Mouse (Mus musculus) left cerebral cortex, adult 2 months (tissue): ENCODE results near the gene Zfp385c. TPM values are rescaled to one million over a fixed set of nuclear protein-coding genes. Genes with fewer than 3 reads are reported as not detected.
"Not testable (repeated sequence)": the region's sequence is repeated elsewhere in the genome, so short reads cannot be mapped to it uniquely, and the experiment has no call there.

Experiments
- DNase-seq, 2 experiments: peaks; one replicate each; pipeline ENCODE4 v3.0.0; 2021 to 2022; ENCODE audit warnings: low spot score in 2 of 2, mixed read lengths in 1 of 2; ENCODE audit errors: extremely low spot score in 1 of 2
- H3K27ac ChIP-seq: fragments of 200-600 bp; 2 replicates; pipeline ENCODE4 v1.8.1; 2022
- H3K4me3 ChIP-seq: fragments of 200-600 bp; 2 replicates; pipeline ENCODE4 v1.8.1; 2022
- CTCF ChIP-seq: fragments of 200-600 bp; IDR thresholded peaks from 2 replicates; pipeline ENCODE4 v1.8.1; 2022; ENCODE audit warnings: antibody characterized with exemption, mild to moderate bottlenecking, moderate library complexity
- intact Hi-C: fragments of 180-260 bp; cut with DNase I; formaldehyde crosslinking; loops from one replicate; pipeline ENCODE4 v1.15.1; 2025
- total RNA-seq, 2 experiments: library from RNA; stranded (reverse); gene quantifications; 2 replicates each; pipeline ENCODE4 v1.2.3; 2021

Zfp385c gene
- total RNA-seq, 2 experiments from 2014 or later, result 0.16 to 0.26 TPM

- peak within 1 kb of the TSS; percentile 86 for H3K4me3 ChIP-seq
- peak within 1 kb of the TSS; percentile 90 for H3K27ac ChIP-seq
- TF ChIP-seq CTCF, result no peak
- intact Hi-C loops, result loop anchor here (2.0 kb wide), 1 partner anchor 48 kb away; no protein-coding TSS in a partner anchor
- peak in 1 of 2 experiments; percentile 36 for DNase-seq
Observed at GRCm38 (mm10) chr11:100618761-100619484, 73.3 kb downstream of the Zfp385c start, which contains the start of gene Nkiras2. Gene Nkiras2, plus strand, starts transcription at chr11:100619244.

GRCm38 (mm10) chr11:100617480-100617879 is 74.8 kb downstream of the Zfp385c start:
- no peak for TF ChIP-seq CTCF
- Histone ChIP-seq H3K4me3 (no peak overlapping the region), H3K27ac (no peak overlapping the region)
- intact Hi-C loops, result no loop called here
- DNase-seq, result no peak

GRCm38 (mm10) chr11:100616836-100617235 is 75.4 kb downstream of the Zfp385c start:
- DNase-seq, H3K27ac ChIP-seq, intact Hi-C loops, H3K4me3 ChIP-seq: not testable (repeated sequence)

GRCm38 (mm10) chr11:100616332-100616731 is 75.9 kb downstream of the Zfp385c start:
- no peak for DNase-seq
- intact Hi-C loops, result no loop called here
- no peak for TF ChIP-seq CTCF
- H3K4me3 ChIP-seq, result no peak overlapping the region
- no peak overlapping the region for H3K27ac ChIP-seq

DNA sequence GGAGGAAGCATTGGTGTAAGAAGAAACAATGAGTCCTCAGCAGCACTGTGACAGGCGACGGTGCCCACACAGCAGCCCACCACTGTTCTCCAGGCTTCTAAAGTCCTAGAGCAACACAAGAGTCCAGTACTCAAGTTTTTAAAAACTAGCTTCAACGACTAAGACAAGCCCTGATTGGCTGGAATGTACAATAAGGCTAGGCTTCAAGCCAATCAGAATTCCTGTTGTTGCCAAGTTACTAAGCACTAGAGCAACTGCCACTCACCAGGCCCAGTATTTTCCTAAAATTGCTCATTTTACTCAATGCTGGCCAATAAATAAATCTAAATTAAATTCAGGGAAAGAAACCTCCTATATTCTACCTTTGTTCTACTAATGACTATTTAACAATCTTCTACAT is 79.0 kb downstream of the Zfp385c start:
- no peak for DNase-seq
- intact Hi-C loops, result no loop called here
- Histone ChIP-seq H3K27ac (no peak overlapping the region), H3K4me3 (no peak overlapping the region)
- no peak for TF ChIP-seq CTCF

DNA sequence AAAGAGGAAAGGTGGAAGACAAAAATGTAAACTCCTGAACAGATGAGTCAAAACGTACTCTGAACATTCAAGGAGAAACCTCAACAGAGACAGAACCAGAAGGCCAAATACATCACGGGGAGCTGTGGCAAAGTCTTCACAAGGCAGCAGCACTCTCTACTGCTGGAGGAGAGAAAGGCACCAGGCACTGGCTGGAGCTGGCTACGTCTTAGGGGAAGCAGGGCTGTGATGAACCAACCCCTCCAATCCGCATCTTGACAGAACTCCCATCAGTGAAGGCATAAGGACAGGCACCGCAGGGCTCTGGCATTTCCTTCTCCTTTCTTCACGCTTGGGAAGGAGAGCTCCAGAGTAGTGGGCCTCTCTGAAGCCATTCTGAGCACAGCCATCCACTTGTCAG is 80.6 kb downstream of the Zfp385c start:
- DNase-seq, result no peak
- intact Hi-C loops, result loop anchor here (2.0 kb wide), 2 partner anchors 33 to 41 kb away; no protein-coding TSS in a partner anchor
- Histone ChIP-seq H3K4me3 (no peak overlapping the region), H3K27ac (no peak overlapping the region; the same call in 1 of the 2 replicates)
- peak; percentile 35 for TF ChIP-seq CTCF

- no peak overlapping the region; the same call in 1 of the 2 replicates for H3K27ac ChIP-seq
- intact Hi-C loops, result loop anchor here (2.0 kb wide), 2 partner anchors 31 to 39 kb away; no protein-coding TSS in a partner anchor
- no peak for DNase-seq
- H3K4me3 ChIP-seq, result no peak overlapping the region
- no peak for TF ChIP-seq CTCF
Observed at GRCm38 (mm10) chr11:100609997-100610680, 82.1 kb downstream of the Zfp385c start.

- no peak for TF ChIP-seq CTCF
- no peak for DNase-seq
- intact Hi-C loops, result no loop called here
- H3K4me3 ChIP-seq, result no peak overlapping the region
- no peak overlapping the region; the same call in 1 of the 2 replicates for H3K27ac ChIP-seq
Observed at GRCm38 (mm10) chr11:100609355-100609996, 82.8 kb downstream of the Zfp385c start.

GRCm38 (mm10) chr11:100608796-100609195 is 83.5 kb downstream of the Zfp385c start:
- intact Hi-C loops, result no loop called here
- H3K27ac ChIP-seq, result no peak overlapping the region; the same call in 1 of the 2 replicates
- H3K4me3 ChIP-seq, result no peak overlapping the region
- no peak for DNase-seq
- no peak for TF ChIP-seq CTCF

DNA sequence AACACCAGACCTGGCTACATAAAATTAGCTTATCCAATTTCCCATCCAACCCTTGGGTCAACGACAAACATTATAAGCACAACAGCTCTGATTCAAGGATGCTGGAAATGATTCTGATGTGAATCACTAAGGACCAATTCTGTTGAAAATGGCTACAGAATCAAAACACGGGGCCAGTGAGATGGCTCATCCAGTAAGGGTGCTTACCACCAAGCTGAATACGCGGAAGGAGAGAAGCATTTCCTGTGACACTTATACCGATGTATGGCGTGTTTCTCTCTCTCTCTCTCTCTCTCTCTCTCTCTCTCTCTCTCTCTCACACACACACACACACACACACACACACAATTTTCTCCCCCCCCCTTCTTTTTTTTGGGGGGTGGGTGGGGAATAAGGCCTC is 85.1 kb downstream of the Zfp385c start:
- intact Hi-C loops, result no loop called here
- no peak for TF ChIP-seq CTCF

DNA sequence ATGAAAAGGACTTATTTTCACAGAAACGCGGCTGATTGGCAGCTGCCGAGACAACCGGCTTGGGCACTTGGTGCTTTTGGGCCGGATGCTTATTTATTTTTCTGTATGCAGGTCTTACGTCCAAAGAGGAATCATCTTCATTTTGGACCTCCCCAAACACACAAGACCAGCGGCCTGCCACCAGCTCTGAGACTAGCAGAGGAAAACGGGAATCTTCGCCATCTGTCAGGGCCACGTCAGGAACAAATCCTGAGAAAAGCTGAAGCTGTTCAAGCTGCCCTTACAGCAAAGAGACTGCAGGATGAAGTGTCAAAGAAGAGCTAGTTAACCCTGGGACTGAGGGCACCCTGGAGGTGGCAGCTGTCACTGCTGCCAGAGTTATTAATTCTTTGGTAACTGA is 86.8 kb downstream of the Zfp385c start:
- DNase-seq, result no peak
- no peak; the same call in 1 of the 2 replicates for TF ChIP-seq CTCF
- H3K27ac ChIP-seq, result peak overlapping the region; percentile 30; the same call in 1 of the 2 replicates
- no peak overlapping the region for H3K4me3 ChIP-seq
- intact Hi-C loops, result no loop called here

More for the DNA sequence above, 85.1 kb downstream of the Zfp385c start:
- no peak overlapping the region for H3K4me3 ChIP-seq
- no peak for DNase-seq
- no peak overlapping the region for H3K27ac ChIP-seq
